Mouse (Mus musculus): ENCODE measurements at regions not wholly inside any gene's neighbourhood (a gene's known extent, or its start where the extent isn't known, plus 50 kb on each side); places are given as distances from the start of the nearest gene placed in this dataset.

GRCm38 (mm10) chr17:87501098-87501497 is 54.4 kb upstream of the Calm2 start:
- Histone ChIP-seq H3K4me2 (no peak overlapping the region), H3K4me3 (ENCODE audit: low read depth, low read length) (no peak overlapping the region), H3K36me3 (ENCODE audit: control insufficient read depth, insufficient read depth, low read length) (no peaks in the 10 kb centered on the region), H3K4me1 (replicated peaks; ENCODE audit: control insufficient read depth, insufficient read depth, low read length) (peaks cover 12% of the 10 kb centered on the region), H3K9ac (ENCODE audit: low read depth, low read length) (no peak overlapping the region), H3K27ac (ENCODE audit: low read depth, low read length) (no peak overlapping the region), H3K27me3 (replicated peaks; ENCODE audit: control insufficient read depth, insufficient read depth, low read length) (no peaks in the 10 kb centered on the region), H3K9me3 (ENCODE audit: control insufficient read depth, low read length) (no peaks in the 10 kb centered on the region)
- ATAC-seq (replicated peaks; ENCODE audit: low FRiP score) (no peak), DNase-seq (ENCODE audit: low spot score) (no peak)
- WGBS = 61% methylated on average over 2 of the region's 2 CpGs

- no peaks in the 10 kb centered on the region for H3K36me3 ChIP-seq (ENCODE audit: control insufficient read depth, insufficient read depth, low read length)
- H3K4me2 ChIP-seq = no peak overlapping the region
- H3K4me1 ChIP-seq (replicated peaks; ENCODE audit: control insufficient read depth, insufficient read depth, low read length) = peaks cover 12% of the 10 kb centered on the region
- H3K27me3 ChIP-seq (replicated peaks; ENCODE audit: control insufficient read depth, insufficient read depth, low read length) = no peaks in the 10 kb centered on the region
- no peak overlapping the region for H3K27ac ChIP-seq (ENCODE audit: low read depth, low read length)
- ATAC-seq (replicated peaks; ENCODE audit: low FRiP score) = 0 out of 2 replicates have a peak, but pooled peaks have one; percentile 17
- 37% methylated on average over 10 of the region's 10 CpGs for WGBS
- H3K9ac ChIP-seq (ENCODE audit: low read depth, low read length) = no peak overlapping the region
- DNase-seq (ENCODE audit: low spot score) = no peak
- no peaks in the 10 kb centered on the region for H3K9me3 ChIP-seq (ENCODE audit: control insufficient read depth, low read length)
- no peak overlapping the region for H3K4me3 ChIP-seq (ENCODE audit: low read depth, low read length)
Measured at GRCm38 (mm10) chr17:87501687-87502387, 55.1 kb upstream of the Calm2 start.

- ATAC-seq (replicated peaks; ENCODE audit: low FRiP score) = no peak
- no peaks in the 10 kb centered on the region for H3K9me3 ChIP-seq (ENCODE audit: control insufficient read depth, low read length)
- H3K9ac ChIP-seq (ENCODE audit: low read depth, low read length) = no peak overlapping the region; the same call in 1 of the 2 replicates
- no peak for DNase-seq (ENCODE audit: low spot score)
- H3K4me1 ChIP-seq (replicated peaks; ENCODE audit: control insufficient read depth, insufficient read depth, low read length) = peaks cover 12% of the 10 kb centered on the region
- H3K36me3 ChIP-seq (ENCODE audit: control insufficient read depth, insufficient read depth, low read length) = no peaks in the 10 kb centered on the region
- H3K27me3 ChIP-seq (replicated peaks; ENCODE audit: control insufficient read depth, insufficient read depth, low read length) = no peaks in the 10 kb centered on the region
- whole genome bisulfite sequencing = 18% methylated on average over 13 of the region's 14 CpGs
- H3K4me2 ChIP-seq = peak overlapping the region; percentile 16
- H3K4me3 ChIP-seq (ENCODE audit: low read depth, low read length) = no peak overlapping the region
- H3K27ac ChIP-seq (ENCODE audit: low read depth, low read length) = no peak overlapping the region
Measured at GRCm38 (mm10) chr17:87502388-87503369, 55.9 kb upstream of the Calm2 start.

GRCm38 (mm10) chr17:87503491-87503890 is 56.8 kb upstream of the Calm2 start:
- DNase-seq (ENCODE audit: low spot score) (no peak), ATAC-seq (replicated peaks; ENCODE audit: low FRiP score) (no peak)
- H3K27me3 ChIP-seq (replicated peaks; ENCODE audit: control insufficient read depth, insufficient read depth, low read length) = no peaks in the 10 kb centered on the region
- no peak overlapping the region for H3K27ac ChIP-seq (ENCODE audit: low read depth, low read length)
- no peak overlapping the region; the same call in 1 of the 2 replicates for H3K9ac ChIP-seq (ENCODE audit: low read depth, low read length)
- WGBS = 71% methylated on average over 5 of the region's 5 CpGs
- H3K4me3 ChIP-seq (ENCODE audit: low read depth, low read length) = no peak overlapping the region
- H3K4me1 ChIP-seq (replicated peaks; ENCODE audit: control insufficient read depth, insufficient read depth, low read length) = peaks cover 13% of the 10 kb centered on the region
- no peaks in the 10 kb centered on the region for H3K36me3 ChIP-seq (ENCODE audit: control insufficient read depth, insufficient read depth, low read length)
- no peaks in the 10 kb centered on the region for H3K9me3 ChIP-seq (ENCODE audit: control insufficient read depth, low read length)
- peak overlapping the region; percentile 16; the same call in 1 of the 2 replicates for H3K4me2 ChIP-seq

GRCm38 (mm10) chr17:87504960-87505681 is 58.4 kb upstream of the Calm2 start:
- Histone ChIP-seq H3K4me2 (no peak overlapping the region), H3K27me3 (replicated peaks; ENCODE audit: control insufficient read depth, insufficient read depth, low read length) (no peaks in the 10 kb centered on the region), H3K9ac (ENCODE audit: low read depth, low read length) (no peak overlapping the region), H3K36me3 (ENCODE audit: control insufficient read depth, insufficient read depth, low read length) (no peaks in the 10 kb centered on the region), H3K9me3 (ENCODE audit: control insufficient read depth, low read length) (no peaks in the 10 kb centered on the region), H3K27ac (ENCODE audit: low read depth, low read length) (no peak overlapping the region), H3K4me3 (ENCODE audit: low read depth, low read length) (no peak overlapping the region), H3K4me1 (replicated peaks; ENCODE audit: control insufficient read depth, insufficient read depth, low read length) (peaks cover 16% of the 10 kb centered on the region)
- DNase-seq (ENCODE audit: low spot score) = no peak
- 58% methylated on average over 5 of the region's 5 CpGs for WGBS
- ATAC-seq (replicated peaks; ENCODE audit: low FRiP score) = no peak

GRCm38 (mm10) chr17:87507848-87508247 is 61.1 kb upstream of the Calm2 start:
- Histone ChIP-seq H3K9ac (ENCODE audit: low read depth, low read length) (no peak overlapping the region), H3K4me3 (ENCODE audit: low read depth, low read length) (no peak overlapping the region), H3K9me3 (ENCODE audit: control insufficient read depth, low read length) (no peaks in the 10 kb centered on the region), H3K4me2 (no peak overlapping the region), H3K4me1 (replicated peaks; ENCODE audit: control insufficient read depth, insufficient read depth, low read length) (peaks cover 17% of the 10 kb centered on the region), H3K27ac (ENCODE audit: low read depth, low read length) (no peak overlapping the region), H3K27me3 (replicated peaks; ENCODE audit: control insufficient read depth, insufficient read depth, low read length) (no peaks in the 10 kb centered on the region), H3K36me3 (ENCODE audit: control insufficient read depth, insufficient read depth, low read length) (no peaks in the 10 kb centered on the region)
- WGBS = 80% methylated on average over 8 of the region's 8 CpGs
- DNase-seq (ENCODE audit: low spot score) = no peak
- no peak for ATAC-seq (replicated peaks; ENCODE audit: low FRiP score)

GRCm38 (mm10) chr17:87508582-87509253 is 62.0 kb upstream of the Calm2 start:
- DNase-seq (ENCODE audit: low spot score) = no peak
- H3K9ac ChIP-seq (ENCODE audit: low read depth, low read length) = no peak overlapping the region
- 73% methylated on average over 16 of the region's 16 CpGs for WGBS

GRCm38 (mm10) chr17:87512000-87512611 is 65.4 kb upstream of the Calm2 start:
- ATAC-seq (replicated peaks; ENCODE audit: low FRiP score) (no peak), DNase-seq (ENCODE audit: low spot score) (no peak)
- Histone ChIP-seq H3K4me2 (no peak overlapping the region), H3K27me3 (replicated peaks; ENCODE audit: control insufficient read depth, insufficient read depth, low read length) (no peaks in the 10 kb centered on the region), H3K9ac (ENCODE audit: low read depth, low read length) (no peak overlapping the region), H3K4me3 (ENCODE audit: low read depth, low read length) (no peak overlapping the region), H3K4me1 (replicated peaks; ENCODE audit: control insufficient read depth, insufficient read depth, low read length) (peaks cover 44% of the 10 kb centered on the region), H3K27ac (ENCODE audit: low read depth, low read length) (no peak overlapping the region), H3K9me3 (ENCODE audit: control insufficient read depth, low read length) (no peaks in the 10 kb centered on the region), H3K36me3 (ENCODE audit: control insufficient read depth, insufficient read depth, low read length) (no peaks in the 10 kb centered on the region)
- 69% methylated on average over 9 of the region's 9 CpGs for WGBS

More at GRCm38 (mm10) chr17:87508582-87509253, 62.0 kb upstream of the Calm2 start:
- H3K36me3 ChIP-seq (ENCODE audit: control insufficient read depth, insufficient read depth, low read length) = no peaks in the 10 kb centered on the region
- no peak for ATAC-seq (replicated peaks; ENCODE audit: low FRiP score)
- H3K27ac ChIP-seq (ENCODE audit: low read depth, low read length) = no peak overlapping the region
- no peak overlapping the region for H3K4me3 ChIP-seq (ENCODE audit: low read depth, low read length)
- no peaks in the 10 kb centered on the region for H3K9me3 ChIP-seq (ENCODE audit: control insufficient read depth, low read length)
- H3K4me2 ChIP-seq = no peak overlapping the region
- no peaks in the 10 kb centered on the region for H3K27me3 ChIP-seq (replicated peaks; ENCODE audit: control insufficient read depth, insufficient read depth, low read length)
- H3K4me1 ChIP-seq (replicated peaks; ENCODE audit: control insufficient read depth, insufficient read depth, low read length) = peaks cover 20% of the 10 kb centered on the region
